Mouse (Mus musculus) monocyte, adult 59 days (primary cell): ENCODE results near the gene Cdc6. TPM values are rescaled to one million over a fixed set of nuclear protein-coding genes. Genes with fewer than 3 reads are reported as not detected.

Experiments
- total RNA-seq, 2 experiments: library from RNA; stranded (reverse); gene quantifications; one replicate each; pipeline ENCODE4 v1.2.4; 2023

Cdc6 gene
- total RNA-seq: under 1 TPM; 0.73 to 0.91 TPM

GRCm38 (mm10) chr11:98907437-98908173, at the start of gene Cdc6:
TSS of gene Cdc6 (plus strand) at chr11:98907801.

GRCm38 (mm10) chr11:98863028-98863750, 44.4 kb upstream of the Cdc6 start, which contains the start of gene Wipf2:
TSS of gene Wipf2 (plus strand) at chr11:98863638.

GRCm38 (mm10) chr11:98927438-98928076, 20.0 kb downstream of the Cdc6 start, which contains the start of gene Rara:
TSS of gene Rara (plus strand) at chr11:98927818.

Other genes with a start within 250 kb of the Cdc6 start
- under 1 TPM in 1 of 2 experiments, not detected in 1; 0.24 TPM for gene Gsdma, start 243.4 kb upstream of the Cdc6 start, total RNA-seq
- 10 to 100 TPM; 55.3 to 60.4 TPM for gene Psmd3, start 225.2 kb upstream of the Cdc6 start, total RNA-seq
- gene Csf3, start 206.5 kb upstream of the Cdc6 start, total RNA-seq: not detected
- gene Med24, start 178.4 kb upstream of the Cdc6 start, total RNA-seq: 10 to 100 TPM; 42.8 to 50.5 TPM
- 10 to 100 TPM; 17.9 to 20.1 TPM for gene Thra, start 167.2 kb upstream of the Cdc6 start, total RNA-seq
- 10 to 100 TPM; 21.6 to 27.8 TPM for gene Nr1d1, start 132.5 kb upstream of the Cdc6 start, total RNA-seq
- gene Msl1, start 112.3 kb upstream of the Cdc6 start, total RNA-seq: 100 to 1,000 TPM; 121 to 126 TPM
- 10 to 100 TPM; 78.5 to 94.7 TPM for gene Casc3, start 102.9 kb upstream of the Cdc6 start, total RNA-seq
- gene Rapgefl1, start 71.0 kb upstream of the Cdc6 start, total RNA-seq: under 1 TPM; 0.33 to 0.50 TPM
- 10 to 100 TPM; 31.9 to 44.6 TPM for gene Wipf2, start 44.2 kb upstream of the Cdc6 start, total RNA-seq
- 100 to 1,000 TPM; 289 to 293 TPM for gene Rara, start 20.0 kb downstream of the Cdc6 start, total RNA-seq
- gene Gjd3, start 75.2 kb downstream of the Cdc6 start, total RNA-seq: not detected
- gene Top2a, start 116.4 kb downstream of the Cdc6 start, total RNA-seq: 10 to 100 TPM in 1 of 2 experiments, 1 to 10 TPM in 1; 6.4 to 11.1 TPM
- 1 to 10 TPM; 5.0 to 6.4 TPM for gene Igfbp4, start 133.4 kb downstream of the Cdc6 start, total RNA-seq
- gene Tns4, start 181.5 kb downstream of the Cdc6 start, total RNA-seq: 10 to 100 TPM; 15.4 to 17.9 TPM
- gene Ccr7, start 247.3 kb downstream of the Cdc6 start, total RNA-seq: 10 to 100 TPM; 15.0 to 16.6 TPM